Mouse (Mus musculus) MEL (cell line): ENCODE data around the gene Rplp0. TPM values are rescaled to one million over a fixed set of nuclear protein-coding genes. Genes with fewer than 3 reads are reported as not detected.

Source experiments
- DNase-seq: peaks from one replicate; pipeline ENCODE4 v3.0.0; 2011; ENCODE audit warnings: low read depth, low spot score
- H3K27ac ChIP-seq: 2 replicates; pipeline ENCODE4 v1.5.1; 2012; ENCODE audit warnings: low read depth, mild to moderate bottlenecking, control low read depth, low read length, moderate library complexity; ENCODE audit not compliant: control insufficient read depth
- H3K27me3 ChIP-seq, 2 experiments: fragments of 150-350 bp in 1 of 2; sonication (generic) in 1 of 2; 2 replicates each; pipeline ENCODE4 v1.6.1; 2012; ENCODE audit warnings: low read length in 2 of 2, mild to moderate bottlenecking in 2 of 2, improper control_type of control experiment in 1 of 2, moderate library complexity in 1 of 2; ENCODE audit not compliant: insufficient read depth in 2 of 2, control insufficient read depth in 1 of 2
- H3K36me3 ChIP-seq, 2 experiments: 2 replicates each; pipeline ENCODE4 v1.6.1; 2012 to 2014; ENCODE audit warnings: low read length in 2 of 2, improper control_type of control experiment in 1 of 2, inconsistent platforms in 1 of 2, mild to moderate bottlenecking in 1 of 2; ENCODE audit not compliant: insufficient read depth in 2 of 2, control insufficient read depth in 1 of 2
- H3K4me1 ChIP-seq, 2 experiments: fragments of 150-350 bp in 1 of 2; sonication (generic) in 1 of 2; 2 replicates each; pipeline ENCODE4 v1.6.1; 2012; ENCODE audit warnings: low read length in 2 of 2, improper control_type of control experiment in 1 of 2, mild to moderate bottlenecking in 1 of 2; ENCODE audit not compliant: insufficient read depth in 2 of 2, control insufficient read depth in 1 of 2
- H3K4me3 ChIP-seq, 2 experiments: fragments of 150-350 bp in 1 of 2; sonication (generic) in 1 of 2; 2 replicates each; pipeline ENCODE4 v1.5.1; 2012; ENCODE audit warnings: low read depth in 2 of 2, low read length in 2 of 2, mild to moderate bottlenecking in 2 of 2, moderate library complexity in 2 of 2, control low read depth in 1 of 2, improper control_type of control experiment in 1 of 2; ENCODE audit not compliant: control insufficient read depth in 1 of 2, insufficient read depth in 1 of 2
- H3K79me2 ChIP-seq: 2 replicates; pipeline ENCODE4 v1.6.1; 2012; ENCODE audit warnings: mild to moderate bottlenecking, low read length, moderate library complexity; ENCODE audit not compliant: control insufficient read depth, poor library complexity, insufficient read depth
- H3K9ac ChIP-seq: 2 replicates; pipeline ENCODE4 v1.6.1; 2012; ENCODE audit warnings: low read depth, mild to moderate bottlenecking, control low read depth, low read length, moderate library complexity; ENCODE audit not compliant: control insufficient read depth, poor library complexity, severe bottlenecking
- H3K9me3 ChIP-seq: fragments of 150-350 bp; sonication (generic); replicated peaks from 2 replicates; pipeline ENCODE4 v1.6.1; 2012; ENCODE audit warnings: mild to moderate bottlenecking, low read length, improper control_type of control experiment, moderate library complexity; ENCODE audit not compliant: insufficient read depth
- BHLHE40 ChIP-seq: IDR thresholded peaks from 2 replicates; pipeline ENCODE4 v1.6.1; 2012; ENCODE audit warnings: low read depth, mild to moderate bottlenecking, inconsistent platforms, low read length, improper control_type of control experiment, borderline replicate concordance
- CHD1 ChIP-seq: IDR thresholded peaks from 2 replicates; pipeline ENCODE4 v1.6.1; 2012; ENCODE audit warnings: low read depth, mild to moderate bottlenecking, inconsistent platforms, low read length, improper control_type of control experiment
- CHD2 ChIP-seq: IDR thresholded peaks from 2 replicates; pipeline ENCODE4 v1.6.1; 2011; ENCODE audit warnings: low read length, improper control_type of control experiment
- EP300 ChIP-seq, 2 experiments: IDR thresholded peaks; 2 replicates each; pipeline ENCODE4 v1.6.1; 2011; ENCODE audit warnings: improper control_type of control experiment in 2 of 2, low read length in 2 of 2, low read depth in 1 of 2, mild to moderate bottlenecking in 1 of 2
- ETS1 ChIP-seq: IDR thresholded peaks from 2 replicates; pipeline ENCODE4 v1.6.1; 2012; ENCODE audit warnings: low read depth, mild to moderate bottlenecking, inconsistent platforms, low read length, improper control_type of control experiment, moderate library complexity
- GABPA ChIP-seq: IDR thresholded peaks from 2 replicates; pipeline ENCODE4 v1.6.1; 2012; ENCODE audit warnings: low read depth, mild to moderate bottlenecking, inconsistent platforms, low read length, improper control_type of control experiment, moderate library complexity
- GATA1 ChIP-seq: IDR thresholded peaks from 2 replicates; pipeline ENCODE4 v1.6.1; 2011; ENCODE audit warnings: low read depth, low read length, improper control_type of control experiment
- MAFK ChIP-seq: IDR thresholded peaks from 2 replicates; pipeline ENCODE4 v1.6.1; 2011; ENCODE audit warnings: low read depth, mild to moderate bottlenecking, low read length, improper control_type of control experiment, borderline replicate concordance
- MAZ ChIP-seq: IDR thresholded peaks from 2 replicates; pipeline ENCODE4 v1.6.1; 2012; ENCODE audit warnings: low read depth, mild to moderate bottlenecking, inconsistent platforms, low read length, improper control_type of control experiment
- MEF2A ChIP-seq: IDR thresholded peaks from 2 replicates; pipeline ENCODE4 v1.6.1; 2014; ENCODE audit warnings: low read depth, mild to moderate bottlenecking, inconsistent platforms, low read length, improper control_type of control experiment; ENCODE audit not compliant: poor library complexity, insufficient replicate concordance, severe bottlenecking; ENCODE audit errors: extremely low read depth
- MYB ChIP-seq: IDR thresholded peaks from 2 replicates; pipeline ENCODE4 v1.6.1; 2011; ENCODE audit warnings: mild to moderate bottlenecking, low read depth, low read length, improper control_type of control experiment
- POLR2A ChIP-seq, 2 experiments: IDR thresholded peaks; 2 replicates each; pipeline ENCODE4 v1.6.1; 2011 to 2012; ENCODE audit warnings: low read length in 2 of 2, mild to moderate bottlenecking in 2 of 2, control low read depth in 1 of 2, improper control_type of control experiment in 1 of 2, low read depth in 1 of 2, moderate library complexity in 1 of 2; ENCODE audit not compliant: control insufficient read depth in 1 of 2, insufficient read depth in 1 of 2, poor library complexity in 1 of 2
- POLR2AphosphoS5 ChIP-seq: IDR thresholded peaks from 2 replicates; pipeline ENCODE4 v1.6.1; 2012; ENCODE audit warnings: low read depth, borderline replicate concordance, mild to moderate bottlenecking, inconsistent platforms, low read length, moderate library complexity, mixed read lengths
- SIN3A ChIP-seq: IDR thresholded peaks from 2 replicates; pipeline ENCODE4 v1.6.1; 2012; ENCODE audit warnings: low read length, improper control_type of control experiment, inconsistent platforms
- TAL1 ChIP-seq: IDR thresholded peaks from 2 replicates; pipeline ENCODE4 v1.6.1; 2012; ENCODE audit warnings: mild to moderate bottlenecking, inconsistent platforms, low read length, moderate library complexity, mixed read lengths
- TCF12 ChIP-seq: IDR thresholded peaks from 2 replicates; pipeline ENCODE4 v1.6.1; 2014; ENCODE audit warnings: low read depth, mild to moderate bottlenecking, inconsistent platforms, low read length, improper control_type of control experiment, moderate library complexity
- UBTF ChIP-seq: IDR thresholded peaks from 2 replicates; pipeline ENCODE4 v1.6.1; 2012; ENCODE audit warnings: low read depth, mild to moderate bottlenecking, inconsistent platforms, low read length, improper control_type of control experiment, moderate library complexity, borderline replicate concordance; ENCODE audit not compliant: insufficient read depth
- ZC3H11A ChIP-seq: IDR thresholded peaks from 2 replicates; pipeline ENCODE4 v1.6.1; 2012; ENCODE audit warnings: low read depth, mild to moderate bottlenecking, inconsistent platforms, low read length, improper control_type of control experiment
- ZKSCAN1 ChIP-seq: IDR thresholded peaks from 2 replicates; pipeline ENCODE4 v1.6.1; 2012; ENCODE audit warnings: low read depth, mild to moderate bottlenecking, inconsistent platforms, low read length, improper control_type of control experiment, moderate library complexity
- ZMIZ1 ChIP-seq: IDR thresholded peaks from 2 replicates; pipeline ENCODE4 v1.6.1; 2012; ENCODE audit warnings: low read depth, mild to moderate bottlenecking, inconsistent platforms, low read length, improper control_type of control experiment, moderate library complexity
- ZNF384 ChIP-seq: IDR thresholded peaks from 2 replicates; pipeline ENCODE4 v1.6.1; 2012; ENCODE audit warnings: low read depth, mild to moderate bottlenecking, inconsistent platforms, low read length, improper control_type of control experiment
- polyA plus RNA-seq, 2 experiments: library from polyadenylated mRNA; stranded (reverse) in 1 of 2; unstranded in 1 of 2; fragments of >175 nt in 1 of 2; fragments of >200 nt in 1 of 2; gene quantifications; 2 replicates each; pipeline versions ENCODE4 v1.2.1 to v1.2.4; 2012; ENCODE audit warnings: low replicate concordance in 2 of 2, low read depth in 1 of 2; ENCODE audit not compliant: insufficient read length in 2 of 2, insufficient read depth in 1 of 2, missing spikeins in 1 of 2
- total RNA-seq: library from RNA; depleted of rRNA; stranded (reverse); fragments of 300-350 nt; gene quantifications from 2 replicates; pipeline ENCODE4 v1.2.3, GENCODE M21; 2012

Gene Rplp0
- total and polyA plus RNA-seq, 3 experiments = 3,028 to 4,164 (median 3,294) TPM

DNA sequence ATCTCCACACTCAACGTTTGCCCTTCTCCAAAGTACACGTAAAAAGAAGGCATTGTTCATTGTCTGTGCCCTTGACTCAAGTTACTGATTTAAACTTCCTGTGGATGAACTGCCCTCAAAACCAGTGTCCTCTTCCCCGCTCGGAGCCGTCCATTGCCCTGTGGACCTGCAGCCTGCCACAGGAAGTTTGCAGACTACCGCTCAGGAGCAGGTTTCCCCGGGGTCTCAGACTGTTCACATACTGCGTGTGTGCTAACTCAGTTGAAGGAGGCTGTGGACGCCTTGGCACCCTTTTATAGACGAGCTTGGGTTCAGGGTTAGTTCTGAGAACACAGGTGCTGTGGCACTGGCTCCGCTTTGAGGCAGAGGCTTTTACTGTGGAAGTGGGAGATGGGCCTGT is 10.0 kb downstream of the Rplp0 start:
- peaks cover 5 to 12% of the 10 kb centered on the region in 2 experiments; a peak in 3 of 4 replicates for H3K36me3 ChIP-seq
- no peaks in the 10 kb centered on the region for H3K27me3 ChIP-seq
- H3K9me3 ChIP-seq = no peaks in the 10 kb centered on the region
- no peak for DNase-seq
- H3K27ac ChIP-seq = no peak overlapping the region
- H3K9ac ChIP-seq = no peak overlapping the region
- H3K4me3 ChIP-seq = no peak overlapping the region
- no peak for TF ChIP-seq MAFK
- no peak for TF ChIP-seq ZKSCAN1
- no peak for TF ChIP-seq ETS1
- TF ChIP-seq UBTF = no peak
- TF ChIP-seq MYB = no peak
- no peak for TF ChIP-seq GATA1
- TF ChIP-seq MEF2A = no peak
- TF ChIP-seq GABPA = no peak
- TF ChIP-seq ZMIZ1 = no peak
- TF ChIP-seq POLR2AphosphoS5 = no peak
- no peak for TF ChIP-seq MAZ
- no peak for TF ChIP-seq SIN3A
- TF ChIP-seq BHLHE40 = no peak
- TF ChIP-seq POLR2A (IDR thresholded peaks at IDR 0.05; ENCODE audit: control insufficient read depth in 1 of 2, insufficient read depth in 1 of 2, low read depth in 1 of 2, low read length in 2 of 2, poor library complexity in 1 of 2) = no peak
- TF ChIP-seq CHD2 = no peak
- TF ChIP-seq TCF12 = no peak
- TF ChIP-seq TAL1 = no peak
- TF ChIP-seq CHD1 = no peak
- peaks cover 45% of the 10 kb centered on the region for H3K79me2 ChIP-seq
- H3K4me1 ChIP-seq = peaks cover 0 to 7% of the 10 kb centered on the region in 2 experiments; a peak in 2 of 4 replicates

DNA sequence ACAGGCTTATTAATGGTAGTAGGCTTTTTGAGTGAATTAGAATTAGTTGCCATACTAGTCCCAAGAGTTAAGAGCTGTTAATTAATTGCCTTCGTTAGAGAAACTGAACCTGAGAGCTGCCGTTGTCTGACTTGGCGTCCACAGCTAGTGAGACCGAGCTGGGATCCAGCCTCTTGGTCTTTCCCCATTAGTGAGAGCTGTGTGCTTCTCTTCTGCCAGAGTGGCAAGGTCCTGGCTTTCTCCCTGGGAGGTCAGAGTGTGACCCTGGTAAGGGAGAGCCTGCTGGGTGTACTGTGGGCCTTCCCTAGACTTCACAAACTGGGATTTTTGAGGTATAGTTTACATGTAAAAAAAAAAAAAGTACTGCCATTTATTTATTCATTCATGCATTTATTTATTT is 10.5 kb downstream of the Rplp0 start:
- Histone ChIP-seq H3K4me3 (no peak overlapping the region), H3K4me1 (peaks cover 0 to 7% of the 10 kb centered on the region in 2 experiments; a peak in 2 of 4 replicates), H3K36me3 (peaks cover 5 to 12% of the 10 kb centered on the region in 2 experiments; a peak in 3 of 4 replicates), H3K9me3 (no peaks in the 10 kb centered on the region), H3K9ac (no peak overlapping the region), H3K27me3 (no peaks in the 10 kb centered on the region), H3K27ac (no peak overlapping the region), H3K79me2 (peaks cover 45% of the 10 kb centered on the region)
- no peak for DNase-seq
- TF ChIP-seq TAL1 = no peak
- TF ChIP-seq SIN3A = no peak
- TF ChIP-seq MYB = no peak
- TF ChIP-seq ETS1 = no peak
- TF ChIP-seq ZNF384 = no peak
- TF ChIP-seq EP300 (IDR thresholded peaks at IDR 0.05; ENCODE audit: low read depth in 1 of 2, low read length in 2 of 2) = no peak
- TF ChIP-seq ZKSCAN1 = no peak
- no peak for TF ChIP-seq ZC3H11A
